Mouse (Mus musculus): ENCODE measurements around the gene Acbd6. TPM values are rescaled to one million over a fixed set of nuclear protein-coding genes. Genes with fewer than 3 reads are reported as not detected.

The Acbd6 gene
- polyA plus RNA-seq, 1 experiment from 2014 or later: 55.6 TPM

- Histone ChIP-seq H3K4me1 (replicated peaks) (no peaks in the 10 kb centered on the region), H3K27ac (no peak overlapping the region), H3K4me3 (no peak overlapping the region), H3K27me3 (no peaks in the 10 kb centered on the region), H3K4me2 (no peak overlapping the region), H3K9ac (no peak overlapping the region), H3K36me3 (no peaks in the 10 kb centered on the region), H3K9me3 (replicated peaks) (no peaks in the 10 kb centered on the region)
- no peak for ATAC-seq (replicated peaks; ENCODE audit: insufficient number of reproducible peaks, insufficient read depth, low FRiP score, low read depth)
- 63% methylated on average over 11 of the region's 11 CpGs for WGBS
Observed at GRCm38 (mm10) chr1:155605391-155606155, 47.7 kb downstream of the Acbd6 start.

DNA sequence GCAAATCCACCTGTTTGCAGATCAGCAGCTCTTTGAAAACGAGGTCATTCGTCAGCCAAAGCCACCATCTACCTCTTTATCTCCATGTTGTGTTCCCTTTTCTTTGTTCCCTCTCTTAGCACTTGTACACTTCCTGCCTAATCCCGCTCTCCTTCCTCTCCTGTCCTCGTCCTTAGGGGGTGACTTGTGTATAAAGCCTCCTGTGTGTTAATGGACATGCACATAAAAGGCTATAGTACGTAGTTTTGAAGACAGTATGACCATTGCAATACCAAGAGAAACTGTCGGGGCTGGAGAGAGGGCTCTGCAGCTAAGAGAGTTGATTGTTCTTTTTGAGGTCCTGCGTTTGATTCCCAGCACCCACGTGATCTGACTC, 48.2 kb downstream of the Acbd6 start:
- H3K9ac ChIP-seq: no peak overlapping the region
- no peak overlapping the region for H3K4me3 ChIP-seq
- no peaks in the 10 kb centered on the region for H3K4me1 ChIP-seq (replicated peaks)
- no peak overlapping the region for H3K27ac ChIP-seq
- H3K36me3 ChIP-seq: no peaks in the 10 kb centered on the region
- H3K27me3 ChIP-seq: no peaks in the 10 kb centered on the region
- no peaks in the 10 kb centered on the region for H3K9me3 ChIP-seq (replicated peaks)
- no peak for ATAC-seq (replicated peaks; ENCODE audit: insufficient number of reproducible peaks, insufficient read depth, low FRiP score, low read depth)
- no peak overlapping the region for H3K4me2 ChIP-seq
- WGBS: 77% methylated on average over 8 of the region's 8 CpGs

- H3K27me3 ChIP-seq: no peaks in the 10 kb centered on the region
- 47% methylated on average over 4 of the region's 4 CpGs for WGBS
- H3K36me3 ChIP-seq: no peaks in the 10 kb centered on the region
- no peaks in the 10 kb centered on the region for H3K9me3 ChIP-seq (replicated peaks)
- H3K4me1 ChIP-seq (replicated peaks): no peaks in the 10 kb centered on the region
- H3K4me2 ChIP-seq: no peak overlapping the region
- no peak overlapping the region for H3K9ac ChIP-seq
- ATAC-seq (replicated peaks; ENCODE audit: insufficient number of reproducible peaks, insufficient read depth, low FRiP score, low read depth): no peak
- no peak overlapping the region for H3K27ac ChIP-seq
- H3K4me3 ChIP-seq: no peak overlapping the region
Observed at GRCm38 (mm10) chr1:155608524-155608923, 50.6 kb downstream of the Acbd6 start.

- Histone ChIP-seq H3K27me3 (no peaks in the 10 kb centered on the region), H3K4me3 (no peak overlapping the region), H3K9ac (no peak overlapping the region), H3K4me2 (no peak overlapping the region), H3K4me1 (replicated peaks) (no peaks in the 10 kb centered on the region), H3K27ac (no peak overlapping the region), H3K36me3 (no peaks in the 10 kb centered on the region), H3K9me3 (replicated peaks) (no peaks in the 10 kb centered on the region)
- WGBS: 57% methylated on average over 2 of the region's 2 CpGs
- no peak for ATAC-seq (replicated peaks; ENCODE audit: insufficient number of reproducible peaks, insufficient read depth, low FRiP score, low read depth)
Observed at GRCm38 (mm10) chr1:155614426-155614825, 56.5 kb downstream of the Acbd6 start.

DNA sequence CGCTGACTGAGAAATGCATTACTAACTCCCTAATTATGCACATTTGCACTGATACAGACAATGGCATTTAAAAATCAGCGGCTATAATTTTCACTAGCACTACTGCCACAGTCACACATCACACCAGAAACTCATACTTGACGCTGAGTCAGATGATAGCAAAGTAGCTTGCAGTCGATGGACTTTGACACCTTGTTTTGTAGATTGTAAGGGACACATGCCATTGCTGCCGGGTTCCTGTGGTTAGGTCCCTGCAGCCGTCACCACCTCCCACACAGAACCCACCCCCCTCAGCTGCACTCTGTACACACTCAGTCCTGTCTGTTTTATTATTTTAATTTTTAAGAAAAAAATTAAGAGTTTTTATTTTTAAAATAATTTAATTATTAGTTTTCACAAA, 63.2 kb downstream of the Acbd6 start:
- ATAC-seq (replicated peaks; ENCODE audit: insufficient number of reproducible peaks, insufficient read depth, low FRiP score, low read depth): no peak
- no peak overlapping the region for H3K9ac ChIP-seq
- H3K4me3 ChIP-seq: no peak overlapping the region
- no peak overlapping the region for H3K4me2 ChIP-seq
- H3K27me3 ChIP-seq: no peaks in the 10 kb centered on the region
- H3K36me3 ChIP-seq: no peaks in the 10 kb centered on the region
- no peak overlapping the region for H3K27ac ChIP-seq
- WGBS: 42% methylated on average over 6 of the region's 6 CpGs
- H3K4me1 ChIP-seq (replicated peaks): 0 out of 2 replicates have a peak, but pooled peaks cover 2% of the 10 kb centered on the region
- H3K9me3 ChIP-seq (replicated peaks): no peaks in the 10 kb centered on the region

- WGBS: 92% methylated on average over 8 of the region's 8 CpGs
- 0 out of 2 replicates have a peak, but pooled peaks cover 2% of the 10 kb centered on the region for H3K4me1 ChIP-seq (replicated peaks)
Observed at GRCm38 (mm10) chr1:155623192-155623591, 65.3 kb downstream of the Acbd6 start.

GRCm38 (mm10) chr1:155627746-155628145, 69.8 kb downstream of the Acbd6 start:
- Histone ChIP-seq H3K4me3 (no peak overlapping the region), H3K9ac (no peak overlapping the region), H3K4me2 (no peak overlapping the region), H3K9me3 (replicated peaks) (no peaks in the 10 kb centered on the region), H3K27me3 (no peaks in the 10 kb centered on the region), H3K4me1 (replicated peaks) (no peaks in the 10 kb centered on the region), H3K27ac (no peak overlapping the region), H3K36me3 (no peaks in the 10 kb centered on the region)
- WGBS: 59% methylated on average over 2 of the region's 2 CpGs
- ATAC-seq (replicated peaks; ENCODE audit: insufficient number of reproducible peaks, insufficient read depth, low FRiP score, low read depth): no peak

More at GRCm38 (mm10) chr1:155623192-155623591, 65.3 kb downstream of the Acbd6 start:
- Histone ChIP-seq H3K4me2 (no peak overlapping the region), H3K4me3 (no peak overlapping the region), H3K9me3 (replicated peaks) (no peaks in the 10 kb centered on the region), H3K9ac (no peak overlapping the region), H3K27ac (no peak overlapping the region), H3K27me3 (no peaks in the 10 kb centered on the region), H3K36me3 (no peaks in the 10 kb centered on the region)
- ATAC-seq (replicated peaks; ENCODE audit: insufficient number of reproducible peaks, insufficient read depth, low FRiP score, low read depth): no peak

DNA sequence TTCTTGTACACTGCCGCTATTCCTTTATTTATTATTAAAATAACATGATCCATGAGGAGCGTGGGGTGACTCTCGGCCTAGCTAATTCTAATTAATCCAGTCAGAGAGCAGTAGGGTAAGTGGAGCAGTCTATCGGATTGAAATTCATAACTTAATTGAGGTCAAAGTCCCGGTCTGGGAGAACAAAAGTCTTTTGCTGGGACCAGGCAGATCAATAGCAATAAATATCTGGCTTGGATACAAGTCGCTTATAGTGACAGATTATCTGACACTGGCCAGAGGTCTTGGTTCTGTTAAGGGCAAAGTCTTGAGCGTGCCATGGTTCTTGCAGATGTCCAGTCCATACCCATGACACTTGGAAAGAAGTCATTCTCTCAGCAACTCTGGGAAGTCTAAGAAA, 78.7 kb downstream of the Acbd6 start:
- ATAC-seq (replicated peaks; ENCODE audit: insufficient number of reproducible peaks, insufficient read depth, low FRiP score, low read depth): no peak
- no peak overlapping the region for H3K4me2 ChIP-seq
- H3K4me1 ChIP-seq (replicated peaks): no peaks in the 10 kb centered on the region
- H3K9me3 ChIP-seq (replicated peaks): no peaks in the 10 kb centered on the region
- WGBS: 86% methylated on average over 7 of the region's 7 CpGs
- H3K4me3 ChIP-seq: no peak overlapping the region
- no peaks in the 10 kb centered on the region for H3K36me3 ChIP-seq
- H3K27ac ChIP-seq: no peak overlapping the region
- no peak overlapping the region for H3K9ac ChIP-seq
- H3K27me3 ChIP-seq: no peaks in the 10 kb centered on the region

DNA sequence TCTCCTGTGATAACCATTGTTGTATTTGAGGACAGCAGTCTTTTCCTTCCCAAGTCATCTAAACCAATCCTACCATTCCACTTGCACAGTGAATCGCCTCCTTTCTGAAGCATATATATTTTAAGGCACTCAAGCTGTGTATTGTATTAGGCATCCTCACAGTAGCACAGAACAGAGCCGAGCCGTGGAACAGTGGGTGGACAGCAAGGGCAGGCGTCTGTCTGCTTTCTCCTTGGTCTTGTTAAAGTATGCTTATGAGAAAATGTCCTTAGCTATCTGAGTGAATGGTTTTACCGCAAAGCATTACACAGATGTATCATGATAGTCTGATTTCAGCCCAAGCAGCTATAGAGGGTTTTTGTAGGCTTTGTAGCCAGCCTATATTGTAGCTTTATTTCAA, 87.9 kb downstream of the Acbd6 start:
- Histone ChIP-seq H3K4me3 (no peak overlapping the region), H3K9ac (no peak overlapping the region), H3K4me1 (replicated peaks) (peaks cover 10% of the 10 kb centered on the region), H3K27ac (no peak overlapping the region), H3K9me3 (replicated peaks) (no peaks in the 10 kb centered on the region), H3K27me3 (no peaks in the 10 kb centered on the region), H3K36me3 (no peaks in the 10 kb centered on the region), H3K4me2 (no peak overlapping the region)
- ATAC-seq (replicated peaks; ENCODE audit: insufficient number of reproducible peaks, insufficient read depth, low FRiP score, low read depth): no peak
- 67% methylated on average over 5 of the region's 5 CpGs for WGBS

DNA sequence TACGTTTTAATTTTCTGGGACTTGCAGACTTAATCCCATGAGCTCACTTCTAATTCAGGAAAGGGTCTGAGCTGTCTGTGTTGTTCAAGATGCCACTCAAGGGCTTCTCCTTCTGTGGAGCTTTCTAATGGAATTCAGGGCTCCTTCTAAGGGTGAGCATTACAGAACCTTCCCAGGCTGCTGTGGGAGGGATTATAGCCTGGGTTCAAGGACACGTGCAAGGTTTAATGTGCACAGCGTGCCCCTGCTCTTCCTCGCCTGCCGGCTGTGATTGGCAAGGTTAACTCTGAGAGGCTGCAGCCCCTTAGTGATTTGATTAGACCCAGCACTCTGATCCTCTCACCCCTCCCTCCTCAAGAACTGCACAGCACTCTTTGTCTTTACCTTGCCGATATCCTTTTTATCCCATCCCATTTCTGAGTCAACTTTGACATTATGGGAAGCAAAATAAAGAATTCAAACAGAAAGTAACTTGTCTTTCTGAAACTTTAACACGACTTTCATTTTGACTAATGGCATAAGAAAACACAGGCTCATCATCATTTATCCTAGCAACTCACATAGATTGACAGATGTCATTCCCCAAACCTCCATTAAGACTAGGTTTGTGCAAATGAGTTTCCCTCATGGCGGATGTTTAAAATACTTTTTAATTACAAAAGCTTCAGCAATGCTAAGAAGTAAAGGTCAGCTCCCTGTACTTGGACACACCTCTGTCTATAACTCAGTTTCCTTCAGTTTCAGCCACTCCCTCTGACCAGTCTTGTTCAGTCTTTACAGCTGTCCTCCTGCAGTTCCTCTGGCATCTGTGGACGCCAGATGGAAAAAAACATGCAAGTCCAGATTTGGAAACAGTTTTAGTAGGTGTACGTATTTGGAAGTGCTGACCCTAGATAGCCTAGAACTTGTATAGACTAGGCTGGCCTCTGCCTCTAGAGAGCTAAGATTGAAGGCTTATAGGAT, 88.7 kb downstream of the Acbd6 start:
- Histone ChIP-seq H3K4me2 (peak overlapping the region; percentile 31; the same call in 1 of the 2 replicates), H3K9ac (no peak overlapping the region), H3K4me1 (replicated peaks) (peaks cover 12% of the 10 kb centered on the region), H3K27me3 (no peaks in the 10 kb centered on the region), H3K4me3 (no peak overlapping the region), H3K27ac (no peak overlapping the region), H3K9me3 (replicated peaks) (no peaks in the 10 kb centered on the region), H3K36me3 (no peaks in the 10 kb centered on the region)
- ATAC-seq (replicated peaks; ENCODE audit: insufficient number of reproducible peaks, insufficient read depth, low FRiP score, low read depth): no peak
- 47% methylated on average over 10 of the region's 10 CpGs for WGBS

DNA sequence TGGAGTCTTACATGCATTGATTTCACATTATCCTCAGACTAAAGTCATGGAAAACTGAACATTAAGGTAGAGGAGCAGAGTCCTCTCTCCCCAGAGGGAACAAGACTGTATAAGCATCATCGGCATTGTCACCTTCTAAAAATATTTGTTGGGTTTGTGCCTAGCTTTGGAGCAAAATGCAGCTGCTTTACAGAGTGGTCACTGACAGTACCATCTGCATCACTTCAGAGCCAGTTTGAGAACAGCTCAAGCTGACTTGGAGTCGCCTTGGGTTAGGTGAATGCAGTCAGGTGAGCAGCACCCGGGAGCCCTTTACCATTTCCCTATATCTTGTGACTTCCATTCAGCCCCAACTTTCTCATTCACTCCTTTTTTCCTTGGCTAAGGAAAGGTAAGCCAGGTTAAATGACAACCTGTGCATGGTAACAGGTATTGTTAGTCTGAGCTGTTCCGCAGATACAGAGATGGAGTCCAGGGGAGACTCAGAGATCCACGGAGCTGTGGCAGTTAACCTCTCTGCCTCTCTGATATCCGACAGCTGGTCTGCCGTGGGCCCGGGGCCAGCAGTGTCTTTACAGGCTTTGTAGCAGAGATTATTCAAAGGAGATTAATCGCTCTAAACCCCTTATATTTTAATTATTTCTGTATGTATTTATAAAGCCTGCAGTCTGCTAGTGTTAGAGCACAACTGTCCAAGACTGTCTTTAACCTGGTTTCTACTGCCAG, 92.4 kb downstream of the Acbd6 start:
- Histone ChIP-seq H3K4me2 (no peak overlapping the region), H3K27ac (no peak overlapping the region), H3K9ac (no peak overlapping the region), H3K36me3 (no peaks in the 10 kb centered on the region), H3K4me1 (replicated peaks) (peaks cover 12% of the 10 kb centered on the region), H3K9me3 (replicated peaks) (no peaks in the 10 kb centered on the region), H3K27me3 (no peaks in the 10 kb centered on the region), H3K4me3 (no peak overlapping the region)
- no peak for ATAC-seq (replicated peaks; ENCODE audit: insufficient number of reproducible peaks, insufficient read depth, low FRiP score, low read depth)
- 52% methylated on average over 9 of the region's 9 CpGs for WGBS
